18 mouse cellular contexts compared by ENCODE assay signal in genomic region chr17:42717161-42717560, GRCm38 (mm10). TPM values are rescaled to one million over a fixed set of nuclear protein-coding genes. Genes with fewer than 3 reads are reported as not detected.
DNase-seq lines count a peak whose midpoint lies in the region; ATAC-seq and TF ChIP-seq lines count a peak whose summit lies in the region.
"Had no signal": no experiment of that assay in that cellular context is flagged by ENCODE, and none has a peak within 500 bp of the region (broad histone marks: within the 10 kb centered on the region; RNA-seq: fewer than 3 reads in every experiment).

No protein-coding gene starts in this region.

- intact Hi-C loops in heart, postnatal 25 days (cut with DNase I), result no loop called here

- no peaks in the 10 kb centered on the region for H3K4me1 ChIP-seq in kidney, postnatal 0 days (replicated peaks; ENCODE audit: insufficient read depth, low read length)
- peaks cover 0 to 5% of the 10 kb centered on the region in 2 experiments; a peak in 2 of 4 replicates for H3K4me1 ChIP-seq in CH12.LX (ENCODE audit: control insufficient read depth in 1 of 2, insufficient read depth in 2 of 2)
- no peaks in the 10 kb centered on the region for H3K4me1 ChIP-seq in forebrain, postnatal 0 days (ENCODE audit: insufficient read depth)
- H3K4me1 ChIP-seq: heart, embryonic 13.5 days; hindbrain, embryonic 12.5 days had no signal

- peak; percentile 51 for TF ChIP-seq CTCF in kidney, postnatal 0 days (IDR thresholded peaks at IDR 0.05; ENCODE audit: low read depth)
- peak; percentile 37 to 46; a peak in 3 of 4 replicates for TF ChIP-seq CTCF in CH12.LX (conservative IDR thresholded peaks at IDR 0.05 in 1 of 2, IDR thresholded peaks at IDR 0.05 in 1 of 2; ENCODE audit: low read depth in 2 of 2, low read length in 2 of 2)
- TF ChIP-seq CTCF in brain, embryonic 14.5 days (IDR thresholded peaks at IDR 0.05; ENCODE audit: borderline replicate concordance, extremely low read depth, insufficient read depth, insufficient read length), result peak; percentile 14; the same call in 1 of the 2 replicates
- no peak for TF ChIP-seq CTCF in forebrain, postnatal 0 days (IDR thresholded peaks at IDR 0.05; ENCODE audit: low read depth)

- no peak for TF ChIP-seq POLR2A in CH12.LX (IDR thresholded peaks at IDR 0.05; ENCODE audit: low read depth, low read length)
- no peak for TF ChIP-seq POLR2A in brain, embryonic 14.5 days (IDR thresholded peaks at IDR 0.05; ENCODE audit: borderline replicate concordance, extremely low read depth, insufficient read depth, insufficient read length, poor library complexity, severe bottlenecking)

- no peaks in the 10 kb centered on the region for H3K36me3 ChIP-seq in kidney, postnatal 0 days (ENCODE audit: insufficient read depth, low read length)
- H3K36me3 ChIP-seq in CH12.LX (replicated peaks in 1 of 2; ENCODE audit: control insufficient read depth in 1 of 2, insufficient read depth in 1 of 2, low read length in 1 of 2), result no peaks in the 10 kb centered on the region
- H3K36me3 ChIP-seq in forebrain, postnatal 0 days (ENCODE audit: insufficient read depth), result no peaks in the 10 kb centered on the region
- H3K36me3 ChIP-seq: heart, embryonic 13.5 days; hindbrain, embryonic 12.5 days had no signal

- no peak; the same call in 1 of the 2 replicates for TF ChIP-seq RAD21 in CH12.LX (IDR thresholded peaks at IDR 0.05; ENCODE audit: low read depth, low read length)

- H3K27ac ChIP-seq in kidney, postnatal 0 days, result no peak overlapping the region
- H3K27ac ChIP-seq in CH12.LX (ENCODE audit: insufficient read depth, low read depth), result no peak overlapping the region
- H3K27ac ChIP-seq in forebrain, postnatal 0 days (ENCODE audit: low read depth, low read length), result no peak overlapping the region
- H3K27ac ChIP-seq: heart, embryonic 13.5 days; hindbrain, embryonic 12.5 days had no signal

- no peak overlapping the region for H3K9ac ChIP-seq in kidney, postnatal 0 days (ENCODE audit: low read depth, low read length)
- H3K9ac ChIP-seq in CH12.LX (ENCODE audit: insufficient read depth, low read depth), result no peak overlapping the region
- H3K9ac ChIP-seq in forebrain, postnatal 0 days, result no peak overlapping the region
- H3K9ac ChIP-seq: heart, embryonic 13.5 days; hindbrain, embryonic 12.5 days had no signal

- no peak overlapping the region for H3K4me3 ChIP-seq in kidney, postnatal 0 days (replicated peaks; ENCODE audit: low read depth, low read length)
- H3K4me3 ChIP-seq in CH12.LX (replicated peaks in 1 of 3; ENCODE audit: low read depth in 2 of 3, low read length in 2 of 3, poor library complexity in 1 of 3), result no peak overlapping the region
- H3K4me3 ChIP-seq in forebrain, postnatal 0 days (ENCODE audit: low read depth, low read length), result no peak overlapping the region
- H3K4me3 ChIP-seq: heart, embryonic 13.5 days; hindbrain, embryonic 12.5 days had no signal

- DNase-seq in kidney, postnatal 0 days (ENCODE audit: low spot score), result no peak
- DNase-seq in kidney, postnatal 14 days, result no peak
- peak; percentile 25 for DNase-seq in 3T3-L1 (ENCODE audit: low read depth, low spot score)
- DNase-seq in CH12.LX (ENCODE audit: extremely low read depth), result peak; percentile 31
- DNase-seq in brain, embryonic 14.5 days (ENCODE audit: low read depth), result no peak
- no peak for DNase-seq in forebrain, postnatal 0 days
- no peak for DNase-seq in thymus, adult 18-20 months
- DNase-seq in heart, postnatal 25 days (ENCODE audit: low spot score), result no peak
- DNase-seq: cerebellum, postnatal 14 days; kidney, adult 11 months; lung, postnatal 14 days; midbrain, embryonic 14.5 days; thymus, postnatal 25 days had no signal

- TF ChIP-seq EP300 in CH12.LX (IDR thresholded peaks at IDR 0.05; ENCODE audit: low read length), result no peak

- H3K9me3 ChIP-seq in kidney, postnatal 0 days (replicated peaks; ENCODE audit: low read length), result no peaks in the 10 kb centered on the region
- no peaks in the 10 kb centered on the region for H3K9me3 ChIP-seq in CH12.LX (replicated peaks; ENCODE audit: low read length)
- no peaks in the 10 kb centered on the region for H3K9me3 ChIP-seq in forebrain, postnatal 0 days (ENCODE audit: low read length)
- H3K9me3 ChIP-seq: heart, embryonic 13.5 days; hindbrain, embryonic 12.5 days had no signal

- in situ Hi-C loops in CH12.LX (cut with MboI; ENCODE audit: low pct_ligation_motif_present, low pct_unique_long_range_greater_than_20kb, low sequenced_read_pairs), result no loop called here

- WGBS in kidney, postnatal 0 days, result 55% methylated on average over 3 of the region's 3 CpGs
- WGBS in forebrain, postnatal 0 days, result 53% methylated on average over 3 of the region's 3 CpGs

- ATAC-seq in kidney, postnatal 0 days (replicated peaks; ENCODE audit: low FRiP score, low read depth), result no peak
- no peak for ATAC-seq in forebrain, postnatal 0 days
- ATAC-seq: forebrain, embryonic 14.5 days had no signal

- dilution Hi-C loops in CH12.LX (cut with MboI; ENCODE audit: extremely low pct_ligation_motif_present, extremely low pct_unique_long_range_greater_than_20kb, low sequenced_read_pairs), result no loop called here

- no peaks in the 10 kb centered on the region for H3K27me3 ChIP-seq in kidney, postnatal 0 days (ENCODE audit: insufficient read depth, low read length)
- no peaks in the 10 kb centered on the region for H3K27me3 ChIP-seq in CH12.LX (replicated peaks)
- no peaks in the 10 kb centered on the region for H3K27me3 ChIP-seq in forebrain, postnatal 0 days (ENCODE audit: insufficient read depth, low read length)
- H3K27me3 ChIP-seq: heart, embryonic 13.5 days; hindbrain, embryonic 12.5 days had no signal

- no peaks in the 10 kb centered on the region for H3K79me2 ChIP-seq in CH12.LX (replicated peaks; ENCODE audit: control insufficient read depth, extremely low read depth, insufficient read depth, poor library complexity, severe bottlenecking)

- H3K4me2 ChIP-seq in kidney, postnatal 0 days (ENCODE audit: low read length), result no peak overlapping the region
- H3K4me2 ChIP-seq in CH12.LX (ENCODE audit: insufficient read depth, low read depth, poor library complexity, severe bottlenecking), result no peak overlapping the region
- H3K4me2 ChIP-seq in forebrain, postnatal 0 days (ENCODE audit: low read depth), result no peak overlapping the region
- H3K4me2 ChIP-seq: heart, embryonic 13.5 days; hindbrain, embryonic 12.5 days had no signal

TF ChIP-seq in CH12.LX, 34 proteins besides CTCF, POLR2A, EP300 and RAD21:
- no peak for TF ChIP-seq MYC (IDR thresholded peaks at IDR 0.05; ENCODE audit: low read depth, low read length)
- TF ChIP-seq ZKSCAN1 (IDR thresholded peaks at IDR 0.05; ENCODE audit: borderline replicate concordance, low read depth, low read length), result no peak
- TF ChIP-seq UBTF (IDR thresholded peaks at IDR 0.05; ENCODE audit: low read depth, low read length), result no peak
- TF ChIP-seq HCFC1 (IDR thresholded peaks at IDR 0.05; ENCODE audit: low read depth, low read length), result no peak
- no peak for TF ChIP-seq CHD1 (IDR thresholded peaks at IDR 0.05; ENCODE audit: low read depth, low read length)
- TF ChIP-seq BHLHE40 (IDR thresholded peaks at IDR 0.05; ENCODE audit: low read depth, low read length), result no peak
- TF ChIP-seq MAZ (IDR thresholded peaks at IDR 0.05; ENCODE audit: low read depth, low read length), result no peak
- no peak for TF ChIP-seq RCOR1 (conservative IDR thresholded peaks at IDR 0.05; ENCODE audit: low read depth, low read length)
- no peak for TF ChIP-seq CHD2 (IDR thresholded peaks at IDR 0.05; ENCODE audit: low read length)
- TF ChIP-seq ELF1 (IDR thresholded peaks at IDR 0.05; ENCODE audit: low read depth, low read length), result no peak
- no peak for TF ChIP-seq USF2 (conservative IDR thresholded peaks at IDR 0.05; ENCODE audit: low read depth, low read length)
- no peak for TF ChIP-seq ETS1 (conservative IDR thresholded peaks at IDR 0.05; ENCODE audit: low read depth, low read length)
- no peak for TF ChIP-seq MAFK (IDR thresholded peaks at IDR 0.05; ENCODE audit: insufficient replicate concordance, low read length)
- TF ChIP-seq JUND (conservative IDR thresholded peaks at IDR 0.05; ENCODE audit: low read depth, low read length), result no peak
- TF ChIP-seq SIN3A (IDR thresholded peaks at IDR 0.05; ENCODE audit: low read length), result no peak
- no peak for TF ChIP-seq POLR2AphosphoS2 (IDR thresholded peaks at IDR 0.05; ENCODE audit: low read depth, low read length)

RNA-seq across cellular contexts. Expression of gene Adgrf2, which starts 24.8 kb away (rescaled TPM):
- 0.09 and 0.10 TPM in 2 replicates for polyA plus RNA-seq in kidney, postnatal 0 days (2015; fragmentation: Nextera tagmentation; extraction: Ambion mirVana)
- total RNA-seq in CH12.LX (2012; rRNA removed), result not detected in 2 replicates
- total RNA-seq in CH12.LX (2014; rRNA removed), result 0.11 TPM in 1 of 2 replicates, not detected in the other
- polyA plus RNA-seq in CH12.LX (2012; ENCODE audit: insufficient read length, low read depth), result not detected in 2 replicates
- 0.45 and 0.54 TPM in 2 replicates for polyA plus RNA-seq in brain, embryonic 14.5 days (2012; rRNA removed)
- total RNA-seq in forebrain, postnatal 0 days (2014; rRNA removed), result 0.23 and 0.57 TPM in 2 replicates
- not detected in 2 replicates for polyA plus RNA-seq in forebrain, postnatal 0 days (2015; fragmentation: Nextera tagmentation; extraction: Ambion mirVana)
- under 1 TPM; 0.11 to 0.16 TPM for total RNA-seq in heart, postnatal 25 days (2021)
- polyA plus RNA-seq: large intestine, adult 2 months had no signal

RNA-seq across cellular contexts. Expression of gene Adgrf4, which starts 25.1 kb away (rescaled TPM):
- 0.11 and 0.32 TPM in 2 replicates for polyA plus RNA-seq in kidney, postnatal 0 days (2015; fragmentation: Nextera tagmentation; extraction: Ambion mirVana)
- not detected in 2 replicates for total RNA-seq in CH12.LX (2012; rRNA removed)
- not detected in 2 replicates for total RNA-seq in CH12.LX (2014; rRNA removed)
- not detected in 2 replicates for polyA plus RNA-seq in CH12.LX (2012; ENCODE audit: insufficient read length, low read depth)
- 1.1 and 1.2 TPM in 2 replicates for polyA plus RNA-seq in brain, embryonic 14.5 days (2012; rRNA removed)
- total RNA-seq in forebrain, postnatal 0 days (2014; rRNA removed), result 0.31 and 0.76 TPM in 2 replicates
- 0.05 and 0.06 TPM in 2 replicates for polyA plus RNA-seq in forebrain, postnatal 0 days (2015; fragmentation: Nextera tagmentation; extraction: Ambion mirVana)
- under 1 TPM; 0.25 to 0.60 TPM for total RNA-seq in heart, postnatal 25 days (2021)
- polyA plus RNA-seq: small intestine, adult 2 months had no signal

Comparison
In these comparisons a context has a peak if more than half of its experiments do, and no peak if none do; other contexts are left out.
1. DNase-seq: peak in 3T3-L1 (single experiment) and CH12.LX (single experiment); none in kidney, postnatal 0 days (single experiment), kidney, postnatal 14 days (single experiment), brain, embryonic 14.5 days (single experiment), forebrain, postnatal 0 days (single experiment), thymus, adult 18-20 months (0 of 2) and heart, postnatal 25 days (single experiment).